Mouse (Mus musculus) stomach, postnatal 0 days (tissue): Measurements from ENCODE around the gene Ccl7. TPM values are rescaled to one million over a fixed set of nuclear protein-coding genes. Genes with fewer than 3 reads are reported as not detected.

Experiments used
- ATAC-seq: fragments of 200-750 bp; cut with Nextera tagmentation; 2 replicates; pipeline ENCODE4 v1.8.0; 2017; ENCODE audit not compliant: low FRiP score, low TSS enrichment
- DNase-seq: peaks from one replicate; pipeline ENCODE4 v3.0.0-alpha.2; 2016; ENCODE audit warnings: low spot score
- H3K27ac ChIP-seq: fragments of 300-500 bp; sonication (generic); replicated peaks from 2 replicates; pipeline ENCODE4 v1.5.1; 2014; ENCODE audit warnings: mild to moderate bottlenecking, control low read depth
- H3K27me3 ChIP-seq: fragments of 300-500 bp; sonication (generic); 2 replicates; pipeline ENCODE4 v1.6.1; 2014; ENCODE audit warnings: low read length; ENCODE audit not compliant: control insufficient read depth, insufficient read depth
- H3K36me3 ChIP-seq: fragments of 300-500 bp; sonication (generic); 2 replicates; pipeline ENCODE4 v1.6.1; 2014; ENCODE audit warnings: low read length, mixed read lengths; ENCODE audit not compliant: control insufficient read depth, insufficient read depth
- H3K4me1 ChIP-seq: fragments of 300-500 bp; sonication (generic); replicated peaks from 2 replicates; pipeline ENCODE4 v1.6.1; 2014; ENCODE audit warnings: antibody characterized with exemption; ENCODE audit not compliant: control insufficient read depth, insufficient read depth
- H3K4me2 ChIP-seq: fragments of 300-500 bp; sonication (generic); replicated peaks from 2 replicates; pipeline ENCODE4 v1.6.1; 2014; ENCODE audit warnings: low read depth, mild to moderate bottlenecking, control low read depth, moderate library complexity
- H3K4me3 ChIP-seq: fragments of 300-500 bp; sonication (generic); 2 replicates; pipeline ENCODE4 v1.5.1; 2014; ENCODE audit warnings: low read depth, low read length, control low read depth
- H3K9ac ChIP-seq: fragments of 300-500 bp; sonication (generic); 2 replicates; pipeline ENCODE4 v1.6.1; 2014; ENCODE audit warnings: mild to moderate bottlenecking, low read length, control low read depth, mixed read lengths
- H3K9me3 ChIP-seq: fragments of 300-500 bp; sonication (generic); 2 replicates; pipeline ENCODE4 v1.6.1; 2016; ENCODE audit warnings: low read length; ENCODE audit not compliant: control insufficient read depth
- CTCF ChIP-seq: IDR thresholded peaks from 2 replicates; pipeline ENCODE4 v1.5.1; 2016; ENCODE audit warnings: antibody characterized with exemption, low read depth, mild to moderate bottlenecking, moderate library complexity
- EP300 ChIP-seq: optimal IDR thresholded peaks from 2 replicates; pipeline ENCODE3; 2016; ENCODE audit warnings: antibody characterized with exemption
- WGBS: fragments of 180-500 bp; shearing (Covaris S2); extraction: QIAGEN DNeasy Blood & Tissue Kit; methylation state at CpG from one replicate; pipeline ENCODE4 v1.1.7; 2014; 5-methylcytosine and 5-hydroxymethylcytosine counted together
- polyA plus RNA-seq: library from polyadenylated mRNA; unstranded; fragments of >200 nt; fragmentation: Nextera tagmentation; extraction: Ambion mirVana; gene quantifications from 2 replicates; pipeline ENCODE4 v1.2.1, GENCODE M21; 2015

Gene Ccl7
- polyA plus RNA-seq, 1 experiment from 2014 or later: 2.7 TPM

- WGBS: 82% methylated on average over 3 of the region's 3 CpGs
- no peaks in the 10 kb centered on the region for H3K27me3 ChIP-seq
- H3K9me3 ChIP-seq: no peaks in the 10 kb centered on the region
- no peak overlapping the region for H3K4me2 ChIP-seq
- no peak for TF ChIP-seq EP300
- TF ChIP-seq CTCF: no peak
- no peaks in the 10 kb centered on the region for H3K36me3 ChIP-seq
- no peaks in the 10 kb centered on the region for H3K4me1 ChIP-seq
- H3K27ac ChIP-seq: no peak overlapping the region
- no peak overlapping the region for H3K4me3 ChIP-seq
- no peak for ATAC-seq
- no peak for DNase-seq
- no peak overlapping the region for H3K9ac ChIP-seq
Measured at GRCm38 (mm10) chr11:82016181-82016780, 29.2 kb upstream of the Ccl7 start.

- 27% methylated on average over 2 of the region's 2 CpGs for WGBS
- H3K27me3 ChIP-seq: no peaks in the 10 kb centered on the region; the same call in 1 of the 2 replicates
- no peak overlapping the region for H3K9ac ChIP-seq
- H3K9me3 ChIP-seq: no peaks in the 10 kb centered on the region
- ATAC-seq: no peak
- H3K4me1 ChIP-seq: no peaks in the 10 kb centered on the region
- no peaks in the 10 kb centered on the region for H3K36me3 ChIP-seq
- H3K27ac ChIP-seq: no peak overlapping the region
- H3K4me2 ChIP-seq: no peak overlapping the region
- TF ChIP-seq CTCF (no peak), EP300 (no peak)
- no peak for DNase-seq
- no peak overlapping the region for H3K4me3 ChIP-seq
Measured at GRCm38 (mm10) chr11:82019389-82019788, 26.1 kb upstream of the Ccl7 start.

- no peaks in the 10 kb centered on the region for H3K9me3 ChIP-seq
- no peak for ATAC-seq
- TF ChIP-seq CTCF (no peak), EP300 (no peak)
- H3K36me3 ChIP-seq: no peaks in the 10 kb centered on the region
- no peak overlapping the region for H3K4me2 ChIP-seq
- H3K9ac ChIP-seq: no peak overlapping the region
- no peak overlapping the region for H3K4me3 ChIP-seq
- no peak for DNase-seq
- no peaks in the 10 kb centered on the region for H3K4me1 ChIP-seq
- no peak overlapping the region for H3K27ac ChIP-seq
- H3K27me3 ChIP-seq: no peaks in the 10 kb centered on the region; the same call in 1 of the 2 replicates
Measured at GRCm38 (mm10) chr11:82019793-82020192, 25.7 kb upstream of the Ccl7 start.

DNA sequence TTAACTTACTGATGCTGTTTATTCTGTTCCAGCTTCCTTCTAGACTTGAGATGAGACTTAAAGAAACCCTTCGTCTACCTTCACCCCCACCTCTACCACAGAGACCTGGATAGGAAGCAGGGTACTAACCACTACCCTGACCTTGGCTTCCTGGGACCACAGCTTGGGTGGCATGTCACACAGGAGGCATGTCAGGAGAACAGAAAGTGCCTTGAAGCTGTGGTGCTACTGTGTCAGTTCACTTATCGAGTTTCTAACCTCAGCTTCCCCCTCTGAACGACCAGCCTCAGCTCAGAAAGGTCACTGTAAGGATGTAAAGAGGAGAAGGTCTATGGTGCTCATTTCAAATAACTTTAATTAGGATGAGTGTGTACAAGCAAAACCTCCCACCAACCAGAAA, 24.1 kb upstream of the Ccl7 start:
- no peak overlapping the region for H3K4me3 ChIP-seq
- no peak overlapping the region for H3K9ac ChIP-seq
- no peaks in the 10 kb centered on the region for H3K9me3 ChIP-seq
- no peaks in the 10 kb centered on the region; the same call in 1 of the 2 replicates for H3K27me3 ChIP-seq
- TF ChIP-seq EP300 (no peak), CTCF (no peak)
- no peaks in the 10 kb centered on the region for H3K36me3 ChIP-seq
- no peak for ATAC-seq
- no peak for DNase-seq
- H3K4me1 ChIP-seq: no peaks in the 10 kb centered on the region
- 42% methylated on average over 3 of the region's 3 CpGs for WGBS
- H3K4me2 ChIP-seq: no peak overlapping the region
- no peak overlapping the region for H3K27ac ChIP-seq

- no peaks in the 10 kb centered on the region for H3K36me3 ChIP-seq
- no peaks in the 10 kb centered on the region; the same call in 1 of the 2 replicates for H3K27me3 ChIP-seq
- whole genome bisulfite sequencing: 75% methylated on average over 6 of the region's 6 CpGs
- no peaks in the 10 kb centered on the region for H3K9me3 ChIP-seq
- no peak overlapping the region for H3K4me2 ChIP-seq
- no peak overlapping the region for H3K9ac ChIP-seq
- no peak for ATAC-seq
- no peak overlapping the region for H3K4me3 ChIP-seq
- no peak for DNase-seq
- TF ChIP-seq EP300 (no peak), CTCF (no peak)
- H3K4me1 ChIP-seq: no peaks in the 10 kb centered on the region
- no peak overlapping the region for H3K27ac ChIP-seq
Measured at GRCm38 (mm10) chr11:82022504-82023056, 22.9 kb upstream of the Ccl7 start.

DNA sequence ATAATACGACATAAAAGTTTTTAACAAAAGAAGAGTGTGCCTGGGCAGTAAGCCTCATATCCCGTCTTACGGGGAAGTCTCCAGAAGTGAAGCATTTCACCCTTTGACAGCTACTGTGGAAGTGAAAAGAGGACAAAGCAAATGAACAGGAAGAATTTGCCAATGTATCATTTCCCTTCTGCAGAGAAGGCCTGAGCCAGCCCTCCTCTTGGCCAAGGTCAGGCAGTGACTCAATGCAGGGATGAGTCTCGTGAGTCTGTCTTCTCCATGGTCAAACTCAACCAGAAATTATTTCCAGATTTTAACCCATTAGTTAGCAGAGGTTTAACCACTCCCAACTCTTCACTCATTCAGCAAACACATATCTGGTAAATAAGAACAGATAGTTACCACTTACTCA, 21.7 kb upstream of the Ccl7 start:
- Histone ChIP-seq H3K4me2 (no peak overlapping the region), H3K27ac (no peak overlapping the region), H3K4me3 (no peak overlapping the region), H3K27me3 (no peaks in the 10 kb centered on the region; the same call in 1 of the 2 replicates), H3K4me1 (no peaks in the 10 kb centered on the region), H3K9me3 (no peaks in the 10 kb centered on the region), H3K9ac (no peak overlapping the region), H3K36me3 (no peaks in the 10 kb centered on the region)
- 57% methylated on average over 4 of the region's 4 CpGs for WGBS
- ATAC-seq: no peak
- TF ChIP-seq EP300 (no peak), CTCF (no peak)
- no peak for DNase-seq
